Mouse (Mus musculus) stomach, postnatal 0 days (tissue): ENCODE data around the gene Nfia.

Source experiments
- CTCF ChIP-seq: IDR thresholded peaks from 2 replicates; pipeline ENCODE4 v1.5.1; 2016; ENCODE audit warnings: antibody characterized with exemption, low read depth, mild to moderate bottlenecking, moderate library complexity
- EP300 ChIP-seq: optimal IDR thresholded peaks from 2 replicates; pipeline ENCODE3; 2016; ENCODE audit warnings: antibody characterized with exemption

GRCm38 (mm10) chr4:98136072-98136471 lies 363.5 kb downstream of the Nfia start:
- TF ChIP-seq CTCF (no peak), EP300 (no peak)
